Mouse (Mus musculus): ENCODE data around the gene Fst.

Fst gene

GRCm38 (mm10) chr13:114419364-114419763 is 39.4 kb downstream of the Fst start:
- no peak for DNase-seq (ENCODE audit: low read depth)

GRCm38 (mm10) chr13:114412326-114412725 is 46.4 kb downstream of the Fst start:
- no peak for DNase-seq (ENCODE audit: low read depth)

- no peak for DNase-seq (ENCODE audit: low read depth)
Observed at GRCm38 (mm10) chr13:114406866-114407265, 51.9 kb downstream of the Fst start.

- DNase-seq (ENCODE audit: low read depth): no peak
Observed at GRCm38 (mm10) chr13:114406424-114406823, 52.3 kb downstream of the Fst start.

- no peak for DNase-seq (ENCODE audit: low read depth)
Observed at GRCm38 (mm10) chr13:114405100-114405715, 53.5 kb downstream of the Fst start.

Data from c-Kit-positive CD71-negative TER-119-negative erythroid progenitor cells, embryonic 14.5 days (primary cell).